Mouse (Mus musculus) heart, adult 11 months (tissue): ENCODE data around the gene Naa40.

ENCODE experiments used
- DNase-seq: peaks from one replicate; pipeline ENCODE4 v3.0.0; 2022

Gene Naa40

DNA sequence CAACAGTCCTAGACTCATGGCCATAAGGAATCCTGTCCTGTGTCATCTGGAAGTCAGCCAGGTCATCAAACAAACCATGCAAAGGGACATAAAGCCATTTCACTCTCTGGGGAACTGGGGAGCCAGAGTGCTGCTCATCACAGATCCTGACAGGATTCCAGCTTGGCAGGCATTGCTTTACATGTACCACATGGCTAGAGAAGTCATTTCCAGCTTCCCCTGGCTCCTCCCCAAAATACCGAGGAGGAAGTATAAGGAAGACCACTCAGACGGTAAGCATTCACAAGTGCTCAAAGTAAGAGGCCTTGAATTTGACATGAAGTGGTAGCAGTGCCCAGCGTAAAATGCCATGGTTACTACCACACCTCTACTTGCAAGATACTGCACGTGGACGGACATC is 26.5 kb downstream of the Naa40 start:
- DNase-seq, result no peak

DNA sequence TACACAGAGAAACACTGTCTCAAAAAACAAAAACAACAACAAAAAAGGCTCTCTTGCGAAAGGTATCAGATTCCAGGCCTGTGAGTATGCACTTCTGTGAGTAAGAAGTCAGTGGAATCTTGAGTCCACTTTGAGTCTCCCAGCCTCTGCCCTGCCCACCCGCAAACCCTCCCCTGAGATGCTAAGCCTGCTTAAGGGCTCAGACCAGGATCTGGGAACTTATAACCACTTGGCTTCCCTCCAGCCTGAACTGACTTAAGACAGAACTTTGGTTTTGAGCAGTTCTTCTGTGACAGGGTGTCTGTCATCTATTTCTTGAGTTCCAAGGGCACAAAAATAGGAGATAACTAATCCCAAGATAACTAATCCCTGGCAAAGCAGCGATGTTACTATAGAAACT is 28.0 kb downstream of the Naa40 start:
- no peak for DNase-seq

DNA sequence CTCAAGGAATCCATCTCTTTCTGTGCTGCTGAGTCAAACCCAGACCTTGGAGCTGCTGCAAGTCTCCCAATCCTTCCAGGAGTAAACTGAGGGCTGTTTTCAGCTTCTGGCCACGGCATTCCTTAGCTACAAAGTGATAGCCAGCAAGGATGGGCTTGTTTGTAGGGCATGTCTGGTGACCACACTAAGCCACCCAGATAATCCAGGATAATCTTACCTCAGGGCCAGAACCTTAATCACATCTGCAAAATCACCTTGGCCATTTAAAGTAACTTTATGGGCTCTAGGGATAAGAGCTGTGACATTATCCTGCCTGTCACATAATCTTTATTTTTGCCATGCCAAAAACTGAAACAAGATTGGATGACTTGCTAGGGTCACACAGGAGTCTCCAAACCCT is 28.8 kb downstream of the Naa40 start:
- no peak for DNase-seq

DNA sequence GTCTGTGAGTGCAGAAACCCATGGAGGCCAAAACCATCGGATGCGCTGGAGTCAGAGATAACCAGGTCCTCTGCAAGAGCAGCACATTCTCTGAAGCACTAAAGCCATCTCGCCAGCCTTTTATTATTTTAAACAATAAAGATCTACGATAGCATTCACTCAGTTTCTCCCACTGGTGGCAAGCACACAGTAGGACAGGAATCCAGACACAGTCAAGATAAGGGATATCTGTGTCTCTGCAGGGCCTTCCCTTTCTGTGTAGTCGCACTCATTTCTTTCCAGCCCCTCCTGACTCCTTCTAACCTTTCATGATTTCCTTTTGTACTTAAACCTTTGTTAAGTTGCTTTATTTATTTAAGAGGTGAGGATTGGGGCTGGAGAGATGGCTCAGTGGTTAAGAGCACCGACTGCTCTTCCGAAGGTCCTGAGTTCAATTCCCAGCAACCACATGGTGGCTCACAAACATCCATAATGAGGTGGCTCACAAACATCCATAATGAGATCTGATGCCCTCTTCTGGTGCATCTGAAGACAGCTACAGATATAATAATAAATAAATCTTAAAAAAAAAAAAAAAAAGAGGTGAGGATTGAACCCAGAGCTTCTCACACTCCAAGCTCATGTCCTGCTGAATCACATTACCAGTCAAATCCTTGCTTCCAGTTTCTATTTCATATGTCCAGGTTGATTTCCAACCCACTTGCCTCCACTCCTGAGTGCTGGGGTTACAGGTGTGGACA is 30.9 kb downstream of the Naa40 start:
- no peak for DNase-seq

DNA sequence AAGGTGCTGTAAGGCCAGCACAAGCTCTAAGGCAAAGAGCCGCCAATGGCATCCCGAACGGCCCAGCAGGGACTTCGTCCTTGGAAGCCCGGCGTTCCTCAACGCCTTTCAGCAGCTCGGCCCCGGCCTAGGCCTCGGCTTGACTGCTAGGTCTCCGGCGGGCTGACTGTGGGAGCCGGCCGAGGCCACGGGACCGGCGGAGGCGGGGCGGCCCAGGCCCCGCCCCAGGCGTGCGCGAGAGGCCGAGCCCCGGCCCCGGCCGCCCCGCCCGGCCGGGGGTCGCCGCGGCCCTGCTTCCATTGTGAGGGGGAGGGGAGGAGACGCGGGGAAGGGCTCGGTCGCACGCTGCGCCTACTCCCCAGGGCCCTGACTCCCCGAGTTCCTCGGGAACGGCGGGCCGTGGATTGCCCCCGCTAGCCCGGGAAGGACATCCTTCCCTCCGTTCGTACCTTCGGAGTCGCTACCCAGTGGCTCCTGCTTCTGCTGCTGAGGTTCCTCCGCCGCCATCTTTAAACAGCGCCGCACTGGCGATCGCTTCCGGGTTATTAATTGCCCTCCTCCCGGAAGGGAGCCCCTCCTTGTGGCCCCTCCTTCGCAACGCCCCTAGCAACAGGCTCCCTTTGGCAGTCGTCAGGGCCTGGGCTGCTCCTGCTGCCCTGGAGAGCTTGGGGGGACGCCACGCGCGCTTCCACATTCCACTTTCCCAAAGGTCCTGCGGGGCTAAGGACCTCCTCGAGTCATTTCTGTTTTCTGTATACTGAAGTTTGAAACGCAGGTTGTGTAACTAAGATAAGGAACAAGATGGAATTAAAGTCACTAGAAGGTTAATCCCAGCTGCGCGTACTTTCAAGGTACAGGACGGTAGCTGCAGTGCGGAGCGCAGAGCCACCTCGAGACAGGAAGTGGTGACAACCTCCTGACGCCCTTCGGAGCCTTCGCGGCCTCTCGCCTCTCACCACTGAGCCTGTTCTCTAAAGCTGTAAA is 34.9 kb downstream of the Naa40 start, which contains the start of gene Otub1:
Otub1 (minus strand) TSS at position 564 of the 984 bp plus-strand sequence.
- peak; percentile 99 for DNase-seq

DNA sequence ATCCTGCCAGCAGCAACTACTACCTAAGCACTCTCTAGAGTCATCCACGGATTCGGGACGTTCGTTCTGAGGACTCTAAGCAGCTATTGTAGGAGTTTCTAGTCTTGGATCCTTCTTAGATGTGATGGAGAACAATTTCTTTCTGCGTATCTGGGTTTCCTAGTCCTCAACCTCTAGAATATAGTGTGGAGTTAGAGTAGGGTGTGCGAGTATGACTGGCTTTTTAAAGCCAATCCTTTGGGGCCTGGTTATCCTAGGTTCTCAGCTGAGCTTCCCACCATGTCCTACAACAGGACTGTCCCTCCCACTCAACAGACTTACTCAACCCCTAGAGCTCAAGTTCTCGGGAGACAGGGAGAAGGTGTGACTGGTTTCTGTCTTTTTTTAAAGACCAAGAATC is 35.7 kb downstream of the Naa40 start:
- no peak for DNase-seq

DNA sequence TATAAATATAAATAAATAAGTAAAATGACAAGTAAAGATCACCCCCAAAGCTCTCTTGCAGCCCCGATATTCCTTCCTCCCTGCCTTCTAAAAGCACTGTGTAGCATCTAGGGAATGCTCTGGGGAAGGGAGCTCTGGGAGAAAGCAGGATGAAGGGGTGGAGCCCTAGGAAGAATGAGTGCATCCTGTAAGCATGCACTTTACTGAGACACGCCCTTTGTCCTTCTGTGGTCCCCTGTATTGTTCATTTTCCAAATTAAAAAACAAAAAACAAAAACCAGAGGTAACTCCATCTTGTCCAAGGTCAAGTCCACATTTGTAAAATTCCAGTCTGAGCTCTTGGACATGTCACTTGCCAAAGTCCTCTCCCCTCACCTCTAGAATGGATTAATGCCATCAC is 36.1 kb downstream of the Naa40 start:
- no peak for DNase-seq

DNA sequence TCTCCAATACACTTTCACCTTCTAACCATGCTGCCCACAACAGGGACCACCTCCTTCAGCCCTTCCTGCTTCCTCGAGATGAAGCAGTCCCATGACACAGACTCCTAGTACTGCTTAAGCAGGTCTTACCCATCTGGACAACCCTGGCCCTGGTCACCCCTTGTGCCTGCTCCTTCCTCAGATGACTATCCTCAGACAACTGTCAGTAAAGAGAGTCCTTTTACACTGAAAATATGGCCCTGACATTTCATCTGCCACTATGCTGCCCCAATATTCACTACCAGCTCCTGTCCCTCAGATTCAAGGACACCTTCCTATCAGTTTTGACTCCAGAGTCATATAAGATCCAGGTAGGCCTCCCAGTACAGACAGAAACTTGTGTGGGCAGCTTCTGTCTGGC is 40.6 kb downstream of the Naa40 start:
- DNase-seq, result no peak

DNA sequence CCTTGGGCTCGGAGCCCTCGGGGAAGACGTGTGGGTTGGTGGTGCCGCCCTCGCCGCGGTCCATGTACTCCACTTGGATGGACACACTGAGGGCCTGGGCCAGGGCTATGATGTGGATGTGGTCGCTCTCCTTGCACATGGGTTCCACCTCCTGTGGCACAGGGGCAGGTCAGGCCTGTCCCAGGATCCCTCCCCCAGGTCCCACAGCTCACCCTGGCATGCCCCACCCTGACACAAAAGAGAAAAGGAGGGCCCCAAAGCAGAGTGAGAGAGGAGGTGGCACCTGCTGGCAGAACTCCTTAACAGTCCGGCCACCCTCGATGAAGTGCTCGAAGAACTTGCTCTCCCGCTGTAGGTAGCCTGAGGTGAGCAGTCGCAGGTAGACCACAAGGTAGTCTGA is 41.9 kb downstream of the Naa40 start:
- peak; percentile 90 for DNase-seq

DNA sequence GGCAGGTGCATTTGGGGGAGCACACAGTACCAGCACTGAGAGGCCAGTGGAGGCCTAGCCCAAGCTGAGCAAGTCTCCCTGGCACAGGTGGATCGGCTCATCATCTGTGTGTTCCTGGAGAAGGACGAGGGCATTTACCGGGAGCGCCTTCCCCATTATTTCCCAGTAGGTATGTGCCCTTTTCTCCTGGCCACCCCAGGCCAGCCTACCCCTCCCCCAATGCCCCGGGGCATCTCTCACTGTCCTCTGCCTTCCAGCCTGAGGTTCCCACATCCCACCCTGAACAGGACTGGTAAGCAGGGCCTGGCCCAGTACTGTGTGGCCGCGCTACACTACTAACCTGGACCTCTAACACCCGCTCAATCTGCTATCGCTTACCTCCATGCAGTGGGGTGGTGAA is 43.5 kb downstream of the Naa40 start:
- DNase-seq, result no peak

DNA sequence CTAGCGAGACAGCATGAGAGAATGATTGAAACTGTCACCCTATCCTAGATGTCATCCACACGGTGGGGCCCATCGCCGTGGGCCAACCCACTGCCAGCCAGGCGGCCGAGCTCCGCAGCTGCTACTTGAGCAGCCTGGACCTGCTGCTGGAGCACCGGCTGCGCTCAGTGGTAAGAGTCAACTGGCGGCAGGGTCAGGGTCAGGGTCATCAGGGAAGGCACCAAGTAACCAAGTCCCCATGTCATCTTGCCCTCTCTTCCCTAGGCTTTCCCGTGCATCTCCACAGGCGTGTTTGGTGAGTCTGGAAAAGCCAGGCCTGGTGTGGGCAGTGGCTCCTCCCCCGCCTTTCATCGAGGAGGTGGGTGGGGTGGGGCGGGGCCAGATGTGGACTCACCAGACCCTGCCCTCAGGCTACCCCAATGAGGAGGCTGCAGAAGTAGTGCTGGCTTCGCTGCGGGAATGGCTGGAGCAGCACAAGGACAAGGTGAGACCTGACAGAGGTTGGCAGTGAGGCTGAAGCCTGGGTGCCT is 44.2 kb downstream of the Naa40 start:
- peak; percentile 94 for DNase-seq

DNA sequence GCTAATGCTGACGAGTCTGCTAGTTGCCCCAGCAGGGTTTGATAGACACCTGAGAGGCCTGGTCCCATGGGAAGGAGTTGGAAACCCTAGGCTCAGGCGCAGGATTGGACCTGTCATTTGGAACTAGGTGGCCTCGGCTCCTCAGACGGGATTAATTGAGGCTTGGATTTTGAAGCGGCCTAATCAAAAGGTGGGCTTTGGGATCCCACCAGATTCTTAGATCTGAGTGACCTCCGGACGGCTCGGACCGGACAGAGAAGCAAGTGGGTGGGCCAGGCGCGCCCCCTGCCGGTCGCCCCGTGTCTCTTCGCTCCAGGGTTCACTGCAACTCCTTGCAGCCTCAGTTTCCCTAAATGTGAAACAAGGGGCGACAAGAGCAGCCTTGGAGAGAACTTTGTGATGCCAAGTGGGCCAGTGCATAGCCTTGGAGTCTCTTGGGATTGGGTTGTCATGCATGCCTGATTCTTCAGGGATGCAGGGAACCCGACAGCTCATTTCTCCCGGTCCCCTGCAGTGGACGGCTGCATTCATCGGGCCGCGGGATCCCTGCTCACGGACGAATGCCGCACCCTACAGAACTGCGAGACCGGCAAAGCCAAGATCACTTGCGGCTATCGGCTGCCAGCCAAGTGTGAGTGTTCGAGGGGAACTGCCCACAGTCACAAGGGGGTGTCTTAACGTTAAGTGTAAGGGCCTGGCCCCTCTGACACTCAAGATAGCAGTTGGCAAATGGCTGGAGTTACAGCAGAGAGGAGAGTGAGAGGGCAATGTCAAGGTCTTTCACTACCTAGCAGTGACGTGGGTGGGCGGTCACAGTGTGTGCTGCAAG is 44.9 kb downstream of the Naa40 start:
- peak; percentile 94 for DNase-seq

DNA sequence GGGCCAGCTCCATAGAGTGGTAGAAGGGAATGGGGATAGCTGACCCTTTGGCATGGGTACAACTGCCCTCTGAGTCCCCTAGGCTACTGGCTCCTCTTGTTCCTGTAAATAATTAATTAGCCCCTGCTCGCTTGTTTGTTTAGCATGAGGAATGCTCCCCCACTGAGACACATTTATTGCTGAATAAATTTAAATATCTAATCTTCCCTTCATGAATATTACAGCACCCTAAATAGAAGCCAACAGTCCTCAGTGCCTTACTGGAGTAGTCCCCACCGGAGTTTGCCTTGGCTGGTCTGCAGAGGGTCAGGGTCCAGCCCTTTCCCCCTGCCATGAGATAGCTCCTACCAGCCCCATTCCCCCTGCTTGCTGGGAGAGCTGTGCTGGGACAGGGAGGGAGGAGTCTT is 48.4 kb downstream of the Naa40 start:
- DNase-seq, result no peak

DNA sequence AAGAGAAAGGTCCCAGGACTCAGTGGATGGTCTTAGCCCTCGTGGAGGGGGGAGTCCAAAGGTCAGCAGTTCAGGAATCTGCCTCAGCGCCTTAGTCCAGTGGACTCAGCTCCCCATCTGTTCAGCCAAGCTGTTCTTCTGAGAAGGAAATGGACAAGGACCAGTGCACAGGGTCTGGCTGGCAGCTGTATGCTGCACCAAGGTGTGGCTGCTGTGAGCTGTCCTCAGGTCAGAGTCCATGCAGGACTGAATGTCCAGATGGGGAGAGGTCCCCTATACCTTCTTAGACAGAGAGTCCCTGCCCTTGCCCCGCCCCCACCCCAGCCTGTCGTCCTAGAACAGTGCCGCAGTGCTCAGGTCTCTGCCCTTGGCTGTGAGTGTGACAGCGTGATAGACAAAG is 49.3 kb downstream of the Naa40 start:
- no peak for DNase-seq

DNA sequence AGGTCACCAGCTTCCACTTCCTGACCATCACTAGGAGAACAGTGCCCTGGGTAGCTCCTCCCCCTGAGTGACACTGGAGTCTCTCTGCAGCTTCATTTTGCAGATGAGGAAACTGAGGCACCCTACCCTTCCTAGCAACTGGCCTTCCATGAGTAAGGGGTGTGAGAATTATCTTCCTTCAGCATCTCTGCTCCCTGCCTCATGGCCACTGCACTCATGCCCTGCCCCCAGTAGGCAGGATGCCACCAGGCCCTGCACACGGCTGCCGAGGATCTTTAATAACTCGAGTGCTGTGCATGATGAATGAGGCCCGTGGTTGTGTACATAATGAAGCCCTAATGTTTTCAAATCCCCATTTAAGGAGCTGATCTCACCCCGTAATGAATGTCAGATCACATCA is 50.0 kb downstream of the Naa40 start:
- DNase-seq, result no peak

DNA sequence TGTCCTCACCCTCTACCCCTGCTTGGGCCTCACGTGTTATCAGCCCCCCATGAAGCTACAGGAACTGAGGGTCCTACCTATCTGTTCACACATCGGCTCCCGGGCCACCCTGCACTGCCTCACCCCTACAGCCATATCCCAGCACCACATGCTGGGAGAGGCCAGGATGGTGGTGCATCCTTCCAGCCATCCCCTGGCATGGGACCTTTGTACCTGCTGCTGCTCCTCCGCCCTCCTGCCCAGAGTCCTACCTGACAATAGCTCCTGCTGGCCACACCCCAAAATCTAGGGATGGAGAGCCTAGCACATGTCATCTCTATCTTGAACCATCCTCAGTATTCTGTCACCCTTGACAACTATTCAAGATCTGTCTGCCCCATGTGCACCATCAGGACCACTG is 52.0 kb downstream of the Naa40 start:
- DNase-seq, result no peak

DNA sequence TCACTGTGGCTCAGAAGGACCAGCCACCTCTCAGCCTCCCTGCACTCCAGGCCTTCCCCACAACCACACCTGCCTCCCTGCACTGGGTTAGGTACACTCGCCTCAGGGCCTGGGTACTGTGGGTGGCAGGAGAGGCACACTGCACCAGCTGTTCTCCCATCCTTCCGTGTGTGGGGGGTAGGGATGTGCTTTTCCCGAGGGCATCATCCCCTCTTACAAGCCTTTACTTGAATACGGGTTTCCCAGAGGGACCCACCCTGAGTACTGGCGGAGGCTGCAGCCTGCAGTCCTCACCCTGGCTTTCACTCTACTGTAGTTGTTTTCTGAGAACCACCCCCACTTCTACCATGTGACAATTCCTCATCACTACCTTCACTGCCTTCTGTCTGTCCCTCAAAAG is 53.8 kb downstream of the Naa40 start:
- DNase-seq, result peak; percentile 79

DNA sequence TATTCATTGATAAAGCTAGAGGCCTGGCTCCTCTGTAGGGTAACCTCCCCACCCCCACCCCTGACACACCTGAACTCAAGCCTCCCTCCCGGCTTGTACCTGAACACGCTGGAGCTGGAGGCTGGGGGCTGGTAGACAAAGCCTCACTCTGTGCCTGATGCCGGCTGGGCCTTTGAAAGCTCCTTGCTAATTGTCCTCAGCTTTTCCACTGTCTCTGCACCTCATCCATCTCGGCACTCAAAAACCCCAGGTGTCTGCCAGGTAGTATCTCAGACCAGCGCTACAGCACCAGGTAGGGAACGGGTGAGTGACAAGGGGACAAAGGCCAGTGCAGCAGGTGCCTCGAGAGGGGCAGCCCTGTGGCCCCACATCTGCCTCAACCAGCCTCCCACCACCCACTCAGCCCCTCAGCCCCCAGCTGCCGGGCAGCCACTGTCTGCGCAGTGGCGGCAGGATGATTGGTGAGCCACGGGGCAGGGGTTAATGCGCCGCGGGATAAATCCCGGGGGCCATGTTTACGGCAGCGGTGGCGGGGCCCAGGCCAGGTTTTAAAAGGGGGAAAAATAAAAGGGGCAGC is 55.2 kb downstream of the Naa40 start:
- DNase-seq, result peak; percentile 81

DNA sequence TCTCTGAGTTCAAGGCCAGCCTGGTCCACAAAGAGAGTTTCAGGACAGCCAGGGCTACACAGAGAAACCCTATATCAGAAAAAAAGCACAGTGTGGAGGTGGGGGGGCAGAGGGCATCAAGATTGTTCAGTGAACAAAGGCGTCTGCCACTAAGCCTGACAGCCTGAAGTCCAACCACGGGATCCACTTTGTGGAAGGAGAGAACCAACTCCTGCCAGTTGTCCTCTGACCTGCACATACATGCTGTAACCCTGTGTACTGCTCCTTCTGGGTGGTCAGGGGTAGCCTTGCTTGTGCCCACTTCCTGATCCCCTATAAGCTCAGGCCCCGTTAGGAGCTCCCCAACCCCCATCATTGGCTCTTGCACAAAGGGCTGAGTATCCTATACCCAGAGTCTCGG is 55.9 kb downstream of the Naa40 start:
- peak; percentile 73 for DNase-seq

DNA sequence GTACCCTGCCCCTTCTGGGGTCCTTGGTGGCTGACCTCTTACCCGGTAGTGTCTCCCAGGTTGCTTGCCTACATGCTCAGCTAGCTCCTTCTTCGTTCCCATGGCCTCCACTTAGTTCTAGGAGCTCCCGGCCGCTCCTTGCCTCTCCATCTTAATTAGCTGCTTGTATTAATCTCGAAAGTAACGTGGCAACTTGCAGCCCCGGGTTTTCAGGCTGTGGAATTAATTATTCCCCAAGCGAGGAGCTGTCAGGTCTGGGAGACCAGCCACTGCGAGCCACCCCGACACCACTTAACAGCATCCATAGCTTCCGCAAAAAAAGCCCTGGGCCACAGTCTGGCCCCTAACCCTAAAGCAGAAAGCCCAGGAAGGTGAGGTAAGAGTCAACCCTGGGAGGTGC is 57.6 kb downstream of the Naa40 start:
- no peak for DNase-seq

DNA sequence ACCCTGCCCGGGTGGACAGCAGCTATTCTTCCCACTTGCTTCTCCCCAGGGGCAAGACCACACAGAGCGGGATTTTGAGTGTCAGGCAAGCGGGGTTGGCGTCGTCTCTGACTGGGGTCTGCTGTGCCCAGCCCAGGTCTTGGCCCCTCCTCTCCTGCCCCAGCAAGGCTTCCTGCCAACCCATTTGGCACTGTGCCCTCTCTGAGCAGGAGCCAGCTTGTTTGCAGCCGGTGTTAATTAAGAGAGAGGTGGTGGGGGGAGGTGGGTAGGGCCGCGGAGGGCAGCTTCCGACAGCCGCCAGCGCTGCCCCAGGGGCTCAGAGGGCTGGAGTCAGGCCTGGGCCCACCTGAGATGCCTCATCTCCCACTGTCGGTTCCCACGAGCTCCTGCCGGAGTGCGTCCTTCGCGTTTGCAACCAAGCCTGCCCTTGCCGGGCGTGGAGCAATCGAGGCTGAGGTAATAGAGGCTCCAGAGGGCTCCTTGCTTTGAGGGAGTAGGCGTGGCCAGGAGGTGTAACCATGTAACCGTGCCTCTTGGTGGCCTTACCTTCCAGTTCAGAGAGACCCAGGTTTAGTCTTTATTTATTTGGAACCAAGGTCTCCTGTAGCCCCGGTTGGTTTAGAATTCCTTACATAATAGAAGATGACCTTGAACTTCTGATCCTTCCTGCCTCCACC is 58.6 kb downstream of the Naa40 start:
- peak; percentile 92 for DNase-seq

DNA sequence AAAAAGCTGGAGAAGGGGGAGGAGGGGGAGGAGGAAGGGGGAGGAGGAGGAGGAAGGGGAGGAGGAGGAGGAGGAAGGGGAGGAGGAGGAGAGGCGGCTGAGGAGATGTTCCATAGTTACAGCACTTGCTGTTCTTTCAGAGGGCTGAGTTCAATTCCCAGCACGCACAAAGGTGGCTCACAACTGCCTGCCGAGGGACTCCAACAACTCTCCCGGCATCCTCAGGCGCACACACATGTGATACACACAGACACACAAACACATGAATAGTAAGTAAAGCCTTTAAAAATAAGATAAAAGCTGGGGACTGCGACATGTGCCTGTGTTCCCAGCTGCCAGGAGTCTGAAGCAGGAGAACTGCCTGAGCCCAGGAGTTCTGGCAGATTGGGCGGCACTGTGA is 59.5 kb downstream of the Naa40 start:
- DNase-seq, result peak; percentile 82
